Mouse (Mus musculus) forebrain, embryonic 11.5 days (tissue): ENCODE data around the gene Megf11. TPM values are rescaled to one million over a fixed set of nuclear protein-coding genes. Genes with fewer than 3 reads are reported as not detected.
A peak's percentile ranks its signal among the peaks of the same experiment; 100 is the strongest.

ENCODE experiments used
- ATAC-seq: fragments of 200-750 bp; cut with Nextera tagmentation; replicated peaks from 2 replicates; pipeline ENCODE4 v1.8.0; 2017; ENCODE audit warnings: moderate TSS enrichment; ENCODE audit not compliant: low FRiP score
- DNase-seq: peaks from one replicate; pipeline ENCODE4 v3.0.0-alpha.2; 2017; ENCODE audit warnings: low spot score
- H3K27ac ChIP-seq: fragments of 300-500 bp; sonication (generic); 2 replicates; pipeline ENCODE4 v1.5.1; 2014; ENCODE audit warnings: low read depth, low read length
- H3K27me3 ChIP-seq: fragments of 300-500 bp; sonication (generic); 2 replicates; pipeline ENCODE4 v1.6.1; 2014; ENCODE audit warnings: mild to moderate bottlenecking, low read length, mixed read lengths; ENCODE audit not compliant: control insufficient read depth, insufficient read depth
- H3K36me3 ChIP-seq: fragments of 300-500 bp; sonication (generic); 2 replicates; pipeline ENCODE4 v1.6.1; 2014; ENCODE audit warnings: mild to moderate bottlenecking, low read length, moderate library complexity, mixed read lengths; ENCODE audit not compliant: control insufficient read depth, insufficient read depth
- H3K4me1 ChIP-seq: fragments of 300-500 bp; sonication (generic); replicated peaks from 2 replicates; pipeline ENCODE4 v1.6.1; 2014; ENCODE audit warnings: low read length, mixed read lengths; ENCODE audit not compliant: control insufficient read depth, insufficient read depth
- H3K4me2 ChIP-seq: fragments of 300-500 bp; sonication (generic); 2 replicates; pipeline ENCODE4 v1.6.1; 2014; ENCODE audit warnings: low read depth, mild to moderate bottlenecking, low read length, moderate library complexity, mixed read lengths; ENCODE audit not compliant: severe bottlenecking
- H3K4me3 ChIP-seq: fragments of 300-500 bp; sonication (generic); 2 replicates; pipeline ENCODE4 v1.5.1; 2014; ENCODE audit warnings: low read depth, low read length
- H3K9ac ChIP-seq: fragments of 300-500 bp; sonication (generic); 2 replicates; pipeline ENCODE4 v1.6.1; 2014; ENCODE audit warnings: low read length
- H3K9me3 ChIP-seq: fragments of 300-500 bp; sonication (generic); 2 replicates; pipeline ENCODE4 v1.6.1; 2016; ENCODE audit warnings: low read length, mixed read lengths; ENCODE audit not compliant: control insufficient read depth
- WGBS: fragments of 180-500 bp; shearing (Covaris S2); extraction: QIAGEN DNeasy Blood & Tissue Kit; methylation state at CpG from one replicate; pipeline ENCODE4 v1.1.7; 2014; 5-methylcytosine and 5-hydroxymethylcytosine counted together
- polyA plus RNA-seq: library from polyadenylated mRNA; unstranded; fragments of >200 nt; fragmentation: Nextera tagmentation; extraction: Ambion mirVana; gene quantifications from 2 replicates; pipeline ENCODE4 v1.2.1, GENCODE M21; 2014

The Megf11 gene
- polyA plus RNA-seq, 1 experiment from 2014 or later: 3.3 TPM

DNA sequence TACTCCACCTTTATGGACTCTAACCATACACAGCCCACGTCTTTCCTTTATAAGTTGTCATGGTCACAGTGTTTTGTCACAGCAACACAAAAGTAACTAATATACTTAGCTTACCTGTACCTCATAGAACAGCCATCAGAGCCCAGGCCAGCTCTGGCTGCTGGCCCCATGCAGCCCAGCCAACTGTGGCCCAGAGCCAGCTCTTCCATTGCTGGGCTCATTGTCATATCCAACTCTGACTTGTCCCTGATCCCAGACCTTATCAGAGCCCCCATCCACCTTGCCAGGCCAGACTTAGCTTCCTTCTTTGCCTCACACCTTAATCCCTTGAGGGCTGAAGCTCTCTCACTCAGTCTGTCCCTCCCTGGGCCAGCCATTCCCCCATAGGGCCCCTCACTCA is 221.6 kb downstream of the Megf11 start:
- Histone ChIP-seq H3K4me1 (peaks cover 15% of the 10 kb centered on the region), H3K27ac (no peak overlapping the region), H3K4me2 (no peak overlapping the region), H3K9ac (no peak overlapping the region), H3K4me3 (no peak overlapping the region), H3K9me3 (no peaks in the 10 kb centered on the region), H3K27me3 (peaks cover 54% of the 10 kb centered on the region), H3K36me3 (no peaks in the 10 kb centered on the region)
- no peak for DNase-seq
- ATAC-seq: no peak
- 86% methylated on average over 1 of the region's 1 CpGs for WGBS

DNA sequence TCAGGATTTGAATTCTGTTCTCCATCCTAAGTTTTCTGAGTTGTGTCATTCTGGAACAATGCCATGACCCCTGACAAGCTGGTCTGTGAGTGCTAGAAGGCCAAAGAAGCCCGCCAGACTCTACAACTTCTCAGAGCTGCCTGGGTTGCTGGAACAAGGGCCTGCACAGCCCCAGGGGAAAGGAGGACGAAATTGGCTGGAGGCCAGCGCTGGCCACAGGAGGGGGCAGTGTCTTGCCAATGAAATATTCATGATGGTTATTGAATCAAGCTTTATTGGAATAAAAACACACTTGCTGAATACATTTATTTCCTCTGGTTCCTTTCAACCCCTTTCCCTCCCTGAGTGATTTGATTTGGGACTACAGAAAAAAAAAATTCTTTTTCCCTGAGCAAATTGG is 224.1 kb downstream of the Megf11 start:
- Histone ChIP-seq H3K4me2 (no peak overlapping the region), H3K4me1 (peaks cover 19% of the 10 kb centered on the region), H3K27ac (no peak overlapping the region), H3K36me3 (no peaks in the 10 kb centered on the region), H3K4me3 (no peak overlapping the region), H3K27me3 (peaks cover 34% of the 10 kb centered on the region), H3K9me3 (no peaks in the 10 kb centered on the region), H3K9ac (no peak overlapping the region)
- ATAC-seq (no peak), DNase-seq (peak; percentile 65)
- 29% methylated on average over 3 of the region's 3 CpGs for WGBS

DNA sequence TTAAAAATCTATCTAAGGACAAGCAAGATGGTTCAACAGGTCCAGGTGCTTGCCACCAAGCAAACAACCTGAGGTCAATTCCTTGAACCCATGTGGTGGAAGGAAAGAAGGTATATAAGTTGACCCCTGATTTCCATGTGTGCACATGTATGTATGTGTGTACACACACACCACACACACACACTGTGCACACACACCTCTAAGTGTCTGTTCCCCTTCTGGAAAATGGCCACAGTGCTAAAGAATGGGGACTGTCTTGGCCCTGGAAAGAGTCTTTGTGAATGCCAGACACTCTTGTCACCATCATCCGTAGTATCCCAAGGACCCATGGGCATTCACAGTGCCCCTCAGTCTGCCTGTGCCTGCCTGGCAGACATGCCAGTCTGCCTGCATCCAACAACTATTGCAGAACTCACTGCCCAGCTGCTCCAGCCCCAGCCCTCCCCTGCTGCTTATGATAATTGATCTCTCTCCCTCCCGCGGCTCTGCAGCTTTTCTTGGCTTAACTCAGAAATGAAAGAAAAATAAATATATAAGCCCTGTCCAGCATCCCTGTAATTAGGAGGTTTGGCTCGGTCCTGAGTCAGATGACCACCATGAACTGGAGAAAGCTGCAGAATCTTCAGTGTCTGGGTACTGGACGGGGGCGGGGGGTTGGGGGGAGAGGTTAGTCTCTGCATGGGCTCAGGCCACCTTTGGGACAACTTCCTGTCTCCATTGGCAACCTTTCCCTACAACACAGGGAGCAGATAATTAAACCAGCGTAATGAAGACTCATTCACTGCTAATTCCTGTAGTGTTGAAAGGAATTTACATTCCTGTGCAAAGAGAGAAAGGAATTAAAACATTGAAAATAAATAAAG is 226.9 kb downstream of the Megf11 start:
- peaks cover 7% of the 10 kb centered on the region for H3K4me1 ChIP-seq
- H3K36me3 ChIP-seq: no peaks in the 10 kb centered on the region
- 16% methylated on average over 7 of the region's 7 CpGs for WGBS
- peak; percentile 73 for DNase-seq
- 0 out of 2 replicates have a peak, but pooled peaks have one; percentile 46 for ATAC-seq
- H3K9ac ChIP-seq: no peak overlapping the region
- H3K4me3 ChIP-seq: no peak overlapping the region
- no peak overlapping the region for H3K4me2 ChIP-seq
- peak overlapping the region; percentile 37 for H3K27ac ChIP-seq
- H3K27me3 ChIP-seq: peaks cover 28% of the 10 kb centered on the region
- no peaks in the 10 kb centered on the region for H3K9me3 ChIP-seq

DNA sequence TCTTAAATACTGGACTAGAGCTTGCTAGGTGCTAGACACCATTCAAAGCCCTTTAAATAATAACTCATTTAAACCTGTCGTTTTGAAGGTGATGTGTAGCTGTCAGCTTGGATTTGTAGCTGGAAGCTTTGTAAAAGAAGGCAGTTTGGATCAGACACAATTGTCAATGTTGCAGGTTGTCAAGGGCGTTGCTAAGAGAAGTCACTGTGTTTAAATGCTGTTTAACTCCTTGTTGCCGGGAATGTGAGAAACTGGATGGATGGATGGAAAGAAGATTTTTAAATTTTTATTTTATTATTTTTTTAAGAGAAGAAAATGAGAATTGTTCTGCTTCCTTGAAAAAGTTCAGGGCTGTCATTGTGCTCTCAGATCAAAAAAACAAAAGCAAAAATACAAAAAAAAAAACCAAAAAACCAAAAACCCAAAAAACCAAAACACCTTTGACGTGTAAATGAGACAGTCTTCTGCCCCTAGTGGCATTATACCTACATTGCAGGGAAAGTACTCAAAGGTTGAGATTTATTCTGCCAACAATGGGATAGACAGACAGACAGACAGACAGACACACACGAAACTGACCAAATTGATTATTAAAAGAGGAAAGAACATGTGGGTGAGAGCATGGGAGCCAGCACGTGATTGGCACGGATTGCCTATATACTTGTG is 227.7 kb downstream of the Megf11 start:
- Histone ChIP-seq H3K4me3 (no peak overlapping the region), H3K36me3 (no peaks in the 10 kb centered on the region), H3K9ac (no peak overlapping the region), H3K4me1 (peaks cover 7% of the 10 kb centered on the region), H3K27me3 (peaks cover 23% of the 10 kb centered on the region), H3K9me3 (no peaks in the 10 kb centered on the region), H3K4me2 (no peak overlapping the region), H3K27ac (no peak overlapping the region)
- 44% methylated on average over 7 of the region's 7 CpGs for WGBS
- ATAC-seq (no peak), DNase-seq (no peak)

DNA sequence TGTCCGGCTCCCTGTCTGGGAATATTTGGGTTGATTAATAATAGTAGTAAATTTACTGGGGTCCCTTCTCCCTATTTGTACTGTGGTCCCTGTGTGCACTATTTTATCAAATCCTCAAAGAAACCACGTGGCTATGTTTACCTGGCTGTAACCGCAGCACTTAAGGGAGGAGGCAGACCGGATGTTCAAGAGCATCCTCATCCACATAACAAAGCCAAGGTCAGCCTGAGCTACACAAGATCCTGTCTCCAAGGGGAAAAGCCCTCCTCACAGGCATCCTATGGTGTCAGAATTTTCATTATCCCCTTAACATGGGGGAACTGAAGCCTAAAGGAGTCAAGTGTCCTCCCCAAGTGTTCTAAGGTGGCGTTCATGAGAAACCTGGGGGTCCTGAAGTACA is 232.0 kb downstream of the Megf11 start:
- Histone ChIP-seq H3K4me1 (0 out of 2 replicates have a peak, but pooled peaks cover 3% of the 10 kb centered on the region), H3K9ac (no peak overlapping the region), H3K4me2 (no peak overlapping the region), H3K4me3 (no peak overlapping the region), H3K9me3 (no peaks in the 10 kb centered on the region), H3K27ac (no peak overlapping the region), H3K36me3 (no peaks in the 10 kb centered on the region), H3K27me3 (peaks cover 2% of the 10 kb centered on the region)
- DNase-seq (no peak), ATAC-seq (no peak)
- WGBS: 62% methylated on average over 5 of the region's 5 CpGs

DNA sequence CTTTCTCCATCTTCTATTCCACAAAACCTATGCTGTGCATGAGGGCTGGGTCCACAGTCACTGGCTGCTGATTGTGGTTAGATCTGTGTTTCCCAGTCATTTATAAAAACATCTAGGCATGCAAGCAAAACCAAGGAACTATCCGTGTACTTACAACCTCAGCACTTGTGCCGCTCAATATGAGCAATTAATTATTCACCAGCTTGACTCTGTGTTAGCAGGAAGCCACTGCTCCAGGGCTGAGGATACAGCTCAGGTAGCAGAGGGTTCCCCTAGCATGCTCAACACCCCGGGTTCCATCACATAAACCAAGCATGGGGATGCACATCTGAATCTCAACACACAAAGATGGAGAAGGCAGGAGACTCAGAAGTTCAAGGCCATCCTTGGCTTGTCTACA is 233.0 kb downstream of the Megf11 start:
- Histone ChIP-seq H3K4me2 (no peak overlapping the region), H3K27me3 (peaks cover 2% of the 10 kb centered on the region), H3K9me3 (no peaks in the 10 kb centered on the region), H3K4me1 (no peaks in the 10 kb centered on the region), H3K36me3 (no peaks in the 10 kb centered on the region), H3K27ac (no peak overlapping the region), H3K9ac (no peak overlapping the region), H3K4me3 (no peak overlapping the region)
- DNase-seq (no peak), ATAC-seq (no peak)
- 86% methylated on average over 3 of the region's 3 CpGs for WGBS

DNA sequence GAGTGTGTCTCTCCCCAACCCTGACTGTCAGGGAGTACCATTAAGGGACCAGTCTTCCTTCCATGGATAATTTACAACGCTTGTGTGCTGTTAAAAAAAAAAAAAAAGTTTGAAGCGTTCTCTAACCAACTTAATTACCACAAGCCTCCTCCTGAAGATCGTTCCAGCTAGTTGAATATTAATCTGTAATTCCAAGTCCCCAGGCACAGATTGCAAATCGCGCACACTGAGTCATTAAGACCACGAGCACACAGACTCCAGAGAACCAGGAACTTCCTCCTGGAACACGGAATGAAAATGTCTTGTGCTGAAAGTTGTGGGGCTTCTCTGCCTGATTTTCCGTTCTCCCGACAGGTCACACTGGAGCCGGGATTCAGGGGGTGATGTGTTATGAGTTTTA is 234.0 kb downstream of the Megf11 start:
- Histone ChIP-seq H3K4me2 (no peak overlapping the region), H3K36me3 (no peaks in the 10 kb centered on the region), H3K9ac (no peak overlapping the region), H3K4me1 (no peaks in the 10 kb centered on the region), H3K27ac (no peak overlapping the region), H3K9me3 (no peaks in the 10 kb centered on the region), H3K27me3 (peaks cover 2% of the 10 kb centered on the region), H3K4me3 (no peak overlapping the region)
- WGBS: 87% methylated on average over 10 of the region's 10 CpGs
- ATAC-seq: no peak
- DNase-seq: no peak

DNA sequence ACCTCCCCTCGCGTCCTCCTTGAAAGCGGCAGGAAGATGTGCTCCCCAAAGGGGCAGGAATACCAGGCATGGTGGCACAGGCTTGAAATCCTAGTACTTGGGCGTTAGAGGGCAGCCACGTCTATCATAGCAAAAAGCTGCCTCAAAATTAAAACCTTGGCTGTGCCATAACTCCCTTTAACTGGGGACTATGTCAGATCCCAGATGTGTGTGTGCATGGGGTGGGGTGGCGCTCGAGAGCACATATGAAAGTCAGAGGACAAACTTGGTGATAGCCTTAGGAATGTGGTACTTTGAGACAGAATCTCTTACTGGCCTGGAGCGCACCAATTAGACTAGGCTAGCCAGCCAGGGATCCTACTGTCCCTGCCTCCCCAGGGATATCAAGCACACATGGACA is 235.2 kb downstream of the Megf11 start:
- Histone ChIP-seq H3K27me3 (peaks cover 2% of the 10 kb centered on the region), H3K4me1 (0 out of 2 replicates have a peak, but pooled peaks cover 1% of the 10 kb centered on the region), H3K9me3 (no peaks in the 10 kb centered on the region), H3K4me3 (no peak overlapping the region), H3K36me3 (no peaks in the 10 kb centered on the region), H3K4me2 (no peak overlapping the region), H3K9ac (no peak overlapping the region), H3K27ac (no peak overlapping the region)
- DNase-seq: no peak
- no peak for ATAC-seq
- WGBS: 68% methylated on average over 8 of the region's 8 CpGs
